Mouse (Mus musculus) testis, adult 10 weeks (tissue): ENCODE data around the gene Catsper3. TPM values are rescaled to one million over a fixed set of nuclear protein-coding genes. Genes with fewer than 3 reads are reported as not detected.

Experiments
- polyA plus RNA-seq: library from polyadenylated mRNA; stranded (reverse); fragments of 350-450 nt; fragmentation: Illumina TruSeq; extraction: RNeasy Lipid Tissue Mini Kit (QIAGEN cat#74804); gene quantifications from one replicate; pipeline ENCODE4 v1.2.3, GENCODE M21; 2014; ENCODE audit warnings: low read depth, low replicate concordance

Catsper3 gene
- 130 TPM for polyA plus RNA-seq

DNA sequence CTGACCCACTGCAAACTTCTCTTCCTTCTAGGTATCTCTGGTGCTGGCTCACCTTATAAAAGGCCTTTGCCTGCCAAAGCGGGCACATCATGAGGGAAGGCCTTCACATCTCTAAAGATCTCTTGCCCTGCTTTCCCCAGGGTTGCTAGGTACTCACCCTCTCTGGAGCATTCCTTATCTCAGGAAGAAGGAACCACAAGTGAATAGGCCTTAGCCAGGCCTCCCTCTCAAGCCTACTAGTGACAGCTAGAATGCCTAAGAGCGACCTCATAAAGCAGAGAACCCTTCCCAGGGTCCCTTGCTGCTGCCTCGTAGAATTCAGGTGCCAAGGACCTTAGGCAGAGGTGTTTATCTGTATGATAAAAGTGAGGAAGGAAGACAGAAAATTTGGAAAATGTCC lies at the start of gene Catsper3:
Gene Catsper3 (plus strand): TSS at position 301 of the 400 bp plus-strand sequence.

DNA sequence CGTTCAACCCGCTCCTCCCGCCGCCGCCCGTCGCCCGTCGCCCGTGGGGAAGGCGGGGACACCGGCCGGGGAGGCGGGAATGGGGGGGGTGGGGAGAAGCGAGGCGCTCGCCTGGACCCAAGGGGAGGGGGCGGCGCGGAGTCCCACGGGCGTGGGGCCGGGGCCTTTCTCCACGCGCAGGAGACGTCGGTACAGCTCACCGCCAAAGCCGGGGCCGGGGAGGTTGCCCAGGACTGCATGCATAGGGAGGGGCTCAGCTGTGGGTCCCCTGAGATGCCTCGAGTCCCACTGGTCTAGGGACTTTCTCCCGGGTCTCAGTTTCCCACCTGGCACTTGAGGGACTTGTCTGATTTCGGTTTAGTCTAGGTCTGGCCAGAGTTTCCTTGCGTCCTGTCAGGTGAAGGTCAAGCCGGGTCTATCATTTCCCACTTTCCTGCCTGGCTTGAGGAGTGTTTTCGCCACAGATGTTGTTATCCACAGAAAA lies 51.8 kb downstream of the Catsper3 start, which contains the start of gene Pitx1:
Gene Pitx1 (minus strand): TSS at position 51 of the 484 bp plus-strand sequence.

Other genes with a start within 250 kb of the Catsper3 start
- 3.1 TPM for gene Ddx41, start 247.9 kb upstream of the Catsper3 start, polyA plus RNA-seq
- 2.9 TPM for gene Fam193b, start 213.4 kb upstream of the Catsper3 start, polyA plus RNA-seq
- 17.2 TPM for gene Tmed9, start 210.8 kb upstream of the Catsper3 start, polyA plus RNA-seq
- gene B4galt7, start 184.7 kb upstream of the Catsper3 start, polyA plus RNA-seq, result 2.7 TPM
- 38.8 TPM for gene Caml, start 161.6 kb upstream of the Catsper3 start, polyA plus RNA-seq
- 99.2 TPM for gene Ddx46, start 149.5 kb upstream of the Catsper3 start, polyA plus RNA-seq
- 19.5 TPM for gene B230219D22Rik, start 91.4 kb upstream of the Catsper3 start, polyA plus RNA-seq
- 17.8 TPM for gene Txndc15, start 69.9 kb upstream of the Catsper3 start, polyA plus RNA-seq
- gene Pcbd2, start 57.2 kb upstream of the Catsper3 start, polyA plus RNA-seq, result 3.3 TPM
- gene Pitx1, start 51.6 kb downstream of the Catsper3 start, polyA plus RNA-seq, result not detected